Mouse (Mus musculus) ES-CJ7 (cell line): ENCODE measurements around the gene Gm14819.
"Not testable (repeated sequence)": the region's sequence is repeated elsewhere in the genome, so short reads cannot be mapped to it uniquely, and the experiment has no call there.

Experiments used
- DNase-seq: peaks from one replicate; pipeline ENCODE4 v3.0.0; 2011; ENCODE audit warnings: low read depth, low spot score

The Gm14819 gene

DNA sequence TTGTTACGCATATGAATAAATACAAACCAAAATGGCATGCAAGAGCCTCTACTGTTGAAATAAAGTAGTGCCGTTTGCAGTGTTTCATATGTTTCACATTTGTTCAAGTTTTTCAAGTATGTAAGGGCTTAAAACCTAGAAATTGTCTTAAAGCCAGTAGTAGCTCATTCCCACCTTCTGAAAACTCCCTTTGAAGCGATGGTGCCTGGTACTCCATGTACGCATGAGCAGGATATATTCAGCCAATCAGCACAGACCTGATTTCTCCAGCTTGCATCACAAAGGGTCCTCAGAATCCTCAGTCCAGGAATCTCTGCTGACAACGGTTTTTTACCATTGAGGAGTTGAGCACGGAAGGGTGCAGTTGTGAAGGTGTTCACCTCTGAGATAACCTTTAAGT lies at the start of gene Gm14819:
Gene Gm14819 (plus strand): TSS at position 301 of the 400 bp plus-strand sequence.
- not testable (repeated sequence) for DNase-seq
